Mouse (Mus musculus): Measurements from ENCODE around the gene Asgr2. TPM values are rescaled to one million over a fixed set of nuclear protein-coding genes. Genes with fewer than 3 reads are reported as not detected.
"Not testable (repeated sequence)": the region's sequence is repeated elsewhere in the genome, so short reads cannot be mapped to it uniquely, and the experiment has no call there.

The Asgr2 gene
- 10 to 100 TPM; 17.1 to 37.9 TPM for total RNA-seq (2021)
- long read RNA-seq, experiment 1, transcript Asgr2-201 (9 exons, 1,373 nt): major isoform, 15 of 20 reads
- long read RNA-seq, experiment 1, partial matches to known transcripts: 1 of 20 reads
- long read RNA-seq, experiment 1, other reads (novel, unspliced or antisense): 4 of 20 reads
- long read RNA-seq, experiment 2: 0 reads

- peak; percentile 81 for DNase-seq
Measured at GRCm38 (mm10) chr11:70091986-70092783, at the start of gene Asgr2. Gene Asgr2 (plus strand): TSS chr11:70092644.

GRCm38 (mm10) chr11:70043665-70044064, 48.8 kb upstream of the Asgr2 start:
- DNase-seq: no peak

DNA sequence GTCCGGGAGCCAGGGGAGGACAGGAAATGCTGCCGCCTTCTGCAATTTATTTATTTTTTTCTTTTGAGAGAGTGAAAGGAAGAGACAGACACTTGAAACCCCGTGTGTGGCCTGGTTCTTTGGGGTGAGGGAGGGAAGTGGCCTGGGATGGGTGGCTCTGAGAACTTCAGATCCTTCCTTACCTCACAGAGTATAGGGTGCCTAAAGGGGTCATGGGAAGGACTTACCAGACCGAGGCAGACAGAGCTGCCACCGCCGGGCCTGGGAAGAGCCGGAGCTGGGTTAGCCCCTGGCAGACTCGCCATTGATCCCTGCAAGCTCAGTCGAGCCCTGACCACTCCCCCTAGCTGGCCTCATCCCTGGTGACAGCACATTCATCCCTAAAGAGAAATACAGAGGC, 47.0 kb upstream of the Asgr2 start:
- DNase-seq: no peak

GRCm38 (mm10) chr11:70049366-70049765, 43.1 kb upstream of the Asgr2 start:
- DNase-seq: no peak

- peak; percentile 42 for DNase-seq
Measured at GRCm38 (mm10) chr11:70049816-70050215, 42.6 kb upstream of the Asgr2 start.

DNA sequence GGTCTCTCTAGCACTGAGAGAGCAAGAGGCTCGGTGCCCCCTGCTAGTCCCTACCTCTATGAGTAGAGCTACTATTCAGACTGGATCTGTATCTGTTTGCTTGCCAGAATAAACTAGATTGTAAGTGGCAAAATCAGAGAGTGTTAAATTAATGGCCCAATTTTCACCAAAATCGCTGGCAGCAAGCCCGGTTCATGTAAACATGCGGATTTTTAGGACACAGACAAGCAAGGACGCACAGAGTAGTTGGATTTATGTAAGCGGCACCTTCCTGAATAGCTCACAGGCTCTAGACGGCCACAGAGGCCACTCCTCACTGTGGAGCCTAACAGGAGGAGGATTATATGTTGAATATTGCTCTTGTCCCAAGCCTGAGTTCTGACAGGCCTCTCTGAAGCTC, 39.3 kb upstream of the Asgr2 start:
- no peak for DNase-seq

GRCm38 (mm10) chr11:70053898-70054570, 38.4 kb upstream of the Asgr2 start, which contains the start of gene Asgr1:
Gene Asgr1 (plus strand): TSS chr11:70054085.
- DNase-seq: no peak

DNA sequence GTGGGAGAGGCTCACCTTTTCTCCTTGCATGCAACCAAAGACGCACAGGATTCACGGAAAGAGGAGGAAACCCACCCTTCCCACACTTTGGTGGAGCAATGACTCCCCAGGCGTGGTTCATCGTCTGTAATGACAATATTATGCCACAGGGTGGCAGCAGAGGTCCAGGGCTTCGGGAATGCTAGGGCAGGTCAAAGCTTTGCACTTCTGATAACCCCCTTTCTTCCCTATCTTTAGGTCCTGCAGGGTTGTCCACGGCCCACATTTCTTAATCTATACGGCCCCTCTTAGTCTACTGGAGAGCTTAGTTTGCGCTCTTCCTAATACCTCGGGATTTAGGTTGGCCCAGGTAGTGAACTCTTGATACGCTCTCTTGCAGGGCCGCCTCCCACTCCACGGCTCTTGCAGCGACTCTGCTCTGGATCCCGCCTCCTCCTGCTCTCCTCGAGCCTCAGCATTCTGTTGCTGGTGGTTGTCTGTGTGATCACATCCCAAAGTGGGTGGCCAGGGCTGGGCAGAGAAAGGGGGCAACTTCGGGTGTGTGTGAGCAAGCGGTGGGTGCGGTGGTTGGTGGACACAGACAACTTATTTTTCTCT, 36.7 kb upstream of the Asgr2 start:
- peak; percentile 89 for DNase-seq

DNA sequence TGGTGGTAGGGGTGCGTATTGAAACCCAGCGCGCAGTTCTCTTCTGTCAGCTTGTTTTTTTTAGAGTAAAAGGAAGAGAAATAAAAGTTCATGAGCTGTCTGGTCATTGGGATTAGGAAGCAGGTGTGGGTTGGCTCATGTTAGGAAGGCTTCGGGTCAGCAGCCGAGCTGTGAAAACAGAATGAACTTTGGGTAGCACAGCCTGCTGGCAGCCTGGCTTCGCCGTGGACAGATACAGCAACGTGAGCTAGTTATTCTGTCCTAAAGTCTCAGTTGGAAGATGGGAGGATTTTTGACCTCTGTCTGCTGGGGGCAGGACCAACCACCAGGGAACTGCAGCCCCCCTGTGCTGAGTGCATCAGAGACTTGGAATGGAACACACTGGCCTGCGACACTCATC, 34.6 kb upstream of the Asgr2 start:
- no peak for DNase-seq

GRCm38 (mm10) chr11:70059930-70060329, 32.5 kb upstream of the Asgr2 start:
- no peak for DNase-seq

DNA sequence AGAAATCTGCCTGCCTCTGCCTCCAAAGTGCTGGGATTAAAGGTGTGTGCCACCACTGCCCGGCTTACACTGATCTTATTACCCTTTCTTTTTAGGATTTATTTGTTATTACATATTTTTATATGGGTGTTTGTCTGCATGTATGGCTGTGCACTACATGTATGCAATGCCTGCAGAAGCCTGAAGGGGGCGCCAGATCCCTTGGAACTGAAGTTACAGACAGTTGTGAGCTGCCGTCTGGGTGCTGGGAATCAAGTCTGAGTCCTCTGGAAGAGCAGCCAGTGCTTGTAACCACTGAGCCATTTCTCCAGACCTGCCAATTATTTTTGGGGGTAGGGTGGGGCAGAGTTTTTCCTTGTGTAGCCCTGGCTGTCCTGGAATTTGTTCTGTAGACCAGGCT, 29.4 kb upstream of the Asgr2 start:
- no peak for DNase-seq

- DNase-seq: peak; percentile 39
Measured at GRCm38 (mm10) chr11:70066701-70067100, 25.7 kb upstream of the Asgr2 start.

DNA sequence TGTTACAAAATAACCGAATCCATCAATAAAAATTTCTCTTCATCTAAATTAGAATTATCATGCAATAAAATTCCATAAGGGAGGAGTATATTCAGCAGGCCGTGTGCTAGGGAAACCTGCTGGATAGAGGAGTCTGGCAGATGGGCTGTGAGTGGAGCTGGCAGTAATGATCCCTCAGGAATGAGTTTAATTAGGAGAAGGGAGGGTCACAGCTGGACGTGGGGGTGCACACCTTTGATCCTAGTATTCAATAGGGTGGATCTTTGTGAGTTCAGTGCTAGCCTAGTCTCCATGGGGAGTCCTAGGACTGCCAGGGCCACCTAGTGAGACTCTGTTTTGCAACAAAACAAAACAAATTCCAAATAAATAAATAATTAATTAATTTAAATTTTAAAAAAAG, 24.2 kb upstream of the Asgr2 start:
- no peak for DNase-seq

- no peak for DNase-seq
Measured at GRCm38 (mm10) chr11:70070057-70070456, 22.4 kb upstream of the Asgr2 start.

GRCm38 (mm10) chr11:70070603-70071002, 21.8 kb upstream of the Asgr2 start:
- not testable (repeated sequence) for DNase-seq

DNA sequence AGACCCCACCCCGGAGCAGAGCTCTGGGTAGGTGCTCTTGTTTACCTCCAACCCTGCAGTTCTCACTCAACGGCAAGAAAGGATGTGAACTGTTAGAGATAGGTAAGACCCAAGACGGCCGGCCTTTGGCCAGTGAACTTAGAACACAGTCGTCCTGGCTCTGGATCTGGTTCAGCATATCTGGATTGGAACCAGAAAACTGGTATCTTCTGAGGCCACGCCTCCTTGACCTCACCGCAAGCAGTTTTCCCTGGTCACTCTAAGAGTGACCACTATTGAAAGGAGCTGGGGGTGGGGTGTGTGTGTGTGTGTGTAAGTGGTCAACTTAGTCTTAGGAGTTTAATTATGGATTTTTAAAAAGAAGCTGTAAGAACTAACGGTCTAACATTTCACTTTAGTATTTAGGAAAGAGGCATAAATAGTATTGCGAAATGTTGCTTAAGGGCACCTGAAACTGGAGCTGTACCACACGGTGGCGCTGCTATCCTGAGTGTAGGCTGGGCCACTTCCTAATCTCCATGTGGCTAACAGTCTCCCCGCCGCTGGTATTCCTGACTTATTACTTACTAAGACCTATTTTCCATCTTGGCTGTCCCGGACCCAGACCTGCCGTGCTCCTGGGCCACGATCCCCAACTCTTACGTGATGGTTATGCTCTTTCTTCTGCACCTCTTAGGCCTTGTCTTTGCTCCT, 17.9 kb upstream of the Asgr2 start:
- DNase-seq: peak; percentile 90

- peak; percentile 59 for DNase-seq
Measured at GRCm38 (mm10) chr11:70075581-70075980, 16.9 kb upstream of the Asgr2 start.

DNA sequence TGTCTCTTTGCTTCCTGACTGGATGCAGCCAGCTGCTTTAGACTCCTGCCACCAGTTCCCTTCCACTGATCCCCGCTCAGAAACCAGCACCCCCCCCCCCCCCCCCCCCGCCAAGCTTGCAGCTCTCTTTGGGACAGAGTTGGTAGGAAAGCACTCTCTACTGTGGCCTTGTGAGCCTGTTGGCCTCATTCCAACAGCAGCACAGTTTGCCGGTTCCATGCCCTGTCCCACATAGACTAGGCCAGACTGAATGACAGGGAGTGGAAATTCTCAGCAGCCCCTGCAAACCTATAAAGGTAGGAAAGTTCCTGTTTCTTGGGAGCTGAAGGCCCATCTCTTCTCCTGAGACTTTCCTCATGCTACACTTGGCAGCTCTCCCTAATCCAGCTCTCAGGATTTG, 15.0 kb upstream of the Asgr2 start:
- peak; percentile 59 for DNase-seq

DNA sequence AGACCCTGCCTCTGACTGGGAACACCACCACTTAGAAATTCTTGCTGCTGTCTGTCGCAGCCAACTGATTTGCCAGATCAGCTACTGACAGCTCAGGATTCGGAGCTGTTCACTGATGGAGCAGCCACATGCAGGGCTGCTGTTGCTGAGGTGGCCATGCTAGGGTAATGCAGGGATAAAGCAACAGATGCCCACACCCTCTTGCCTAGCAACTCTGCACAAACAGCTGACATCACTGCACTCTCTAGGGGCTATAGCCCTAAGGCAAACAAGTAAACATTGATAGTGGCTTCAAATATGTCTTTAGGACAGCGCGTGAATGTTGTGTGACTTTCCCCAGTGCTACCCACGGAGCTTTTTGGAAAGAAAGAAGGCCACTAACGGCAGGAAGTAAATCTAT, 13.3 kb upstream of the Asgr2 start:
- DNase-seq: no peak

GRCm38 (mm10) chr11:70079928-70080327, 12.5 kb upstream of the Asgr2 start:
- DNase-seq: no peak

DNA sequence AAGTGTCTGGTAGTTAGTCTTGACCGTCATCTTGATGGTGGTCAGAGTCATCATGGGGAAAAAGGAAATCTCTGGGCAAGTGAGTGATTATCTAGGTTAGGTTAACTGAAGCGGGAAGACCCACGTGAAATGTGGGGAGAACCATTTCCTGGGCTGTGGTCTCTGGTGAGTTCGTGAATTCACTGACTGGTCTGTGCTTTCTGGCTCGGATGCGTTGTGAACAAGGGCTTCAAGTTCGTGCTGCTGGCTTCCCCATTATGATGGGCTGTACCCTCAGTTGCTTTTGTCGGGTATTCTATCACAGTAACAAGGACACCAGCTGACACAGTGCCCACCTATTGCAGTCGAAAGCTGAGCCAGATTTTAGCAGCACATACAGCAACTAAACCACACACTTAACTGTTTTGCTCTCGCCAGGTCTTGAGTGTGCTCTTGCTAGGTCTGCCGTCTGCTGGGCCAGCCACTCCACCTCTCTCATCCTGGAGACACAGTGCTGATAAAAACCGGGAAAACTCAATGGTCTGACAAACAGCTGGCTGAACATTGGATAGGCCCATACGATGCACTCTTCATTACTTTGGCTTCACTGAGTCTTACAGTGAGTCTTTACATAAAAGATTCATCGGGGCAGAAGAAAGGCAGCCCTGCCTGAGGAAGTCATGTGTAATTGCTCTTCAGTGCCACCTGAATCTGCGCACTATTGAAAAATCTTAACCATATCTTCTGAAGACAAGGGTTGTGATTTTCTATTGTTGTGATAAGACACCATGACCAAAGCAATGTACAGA, 11.4 kb upstream of the Asgr2 start:
- no peak for DNase-seq

DNA sequence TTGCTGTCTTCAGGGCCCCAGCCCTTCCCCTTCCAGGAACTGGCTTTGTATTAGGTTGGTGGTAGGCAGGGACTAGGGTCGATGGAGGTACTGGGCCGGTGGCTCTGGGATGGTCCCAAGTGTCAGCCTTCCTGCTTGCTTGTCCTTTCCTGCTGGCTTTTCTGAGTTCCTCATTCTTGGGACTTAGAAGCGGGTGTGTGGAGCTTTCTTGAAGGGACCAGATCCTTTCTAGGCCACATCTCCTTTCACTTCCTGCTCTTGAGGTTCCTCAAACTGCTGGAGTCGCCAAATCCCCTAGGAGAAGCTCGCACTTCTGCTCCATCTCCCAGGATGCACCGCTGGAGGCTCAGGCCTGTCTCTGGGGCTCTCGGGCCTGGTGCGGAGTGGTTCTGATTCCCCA, 7.9 kb upstream of the Asgr2 start:
- no peak for DNase-seq
